Mouse (Mus musculus) liver, embryonic 14.5 days (tissue): ENCODE data around the gene Parn. TPM values are rescaled to one million over a fixed set of nuclear protein-coding genes. Genes with fewer than 3 reads are reported as not detected.
"Not testable (repeated sequence)": the region's sequence is repeated elsewhere in the genome, so short reads cannot be mapped to it uniquely, and the experiment has no call there.

Source experiments
- ATAC-seq: fragments of 200-750 bp; cut with Nextera tagmentation; 2 replicates; pipeline ENCODE4 v1.8.0; 2017; ENCODE audit warnings: moderate number of reproducible peaks, mild to moderate bottlenecking, moderate library complexity; ENCODE audit not compliant: insufficient read depth
- DNase-seq, 3 experiments: peaks; one replicate each; pipeline ENCODE4 v3.0.0-alpha.2; 2012 to 2013; ENCODE audit warnings: low read depth in 3 of 3, low spot score in 3 of 3
- H3K27ac ChIP-seq: fragments of 300-500 bp; sonication (generic); 2 replicates; pipeline ENCODE4 v1.5.1; 2014; ENCODE audit warnings: moderate library complexity, mild to moderate bottlenecking, control low read depth, inconsistent platforms
- H3K27me3 ChIP-seq: fragments of 300-500 bp; sonication (generic); 2 replicates; pipeline ENCODE4 v1.6.1; 2014; ENCODE audit warnings: mild to moderate bottlenecking, low read length, moderate library complexity; ENCODE audit not compliant: control insufficient read depth, insufficient read depth
- H3K36me3 ChIP-seq: fragments of 300-500 bp; sonication (generic); replicated peaks from 2 replicates; pipeline ENCODE4 v1.6.1; 2014; ENCODE audit warnings: low read depth; ENCODE audit not compliant: control insufficient read depth, insufficient read depth
- H3K4me1 ChIP-seq, 2 experiments: fragments of 200-500 bp in 1 of 2; fragments of 300-500 bp in 1 of 2; sonication (generic) in 1 of 2; replicated peaks; 2 replicates each; pipeline ENCODE4 v1.6.1; 2012 to 2014; ENCODE audit warnings: antibody characterized with exemption in 1 of 2, inconsistent platforms in 1 of 2, low read length in 1 of 2; ENCODE audit not compliant: control insufficient read depth in 2 of 2, insufficient read depth in 2 of 2
- H3K4me2 ChIP-seq: fragments of 300-500 bp; sonication (generic); 2 replicates; pipeline ENCODE4 v1.6.1; 2014; ENCODE audit warnings: low read depth, mild to moderate bottlenecking, control low read depth, moderate library complexity
- H3K4me3 ChIP-seq, 2 experiments: fragments of 200-500 bp in 1 of 2; fragments of 300-500 bp in 1 of 2; sonication (generic) in 1 of 2; 2 replicates each; pipeline ENCODE4 v1.5.1; 2012 to 2014; ENCODE audit warnings: low read depth in 2 of 2, low read length in 2 of 2, mild to moderate bottlenecking in 2 of 2, control low read depth in 1 of 2, inconsistent platforms in 1 of 2, moderate library complexity in 1 of 2; ENCODE audit not compliant: insufficient read depth in 1 of 2
- H3K9ac ChIP-seq: fragments of 300-500 bp; sonication (generic); replicated peaks from 2 replicates; pipeline ENCODE4 v1.6.1; 2014; ENCODE audit warnings: mild to moderate bottlenecking, control low read depth, moderate library complexity
- H3K9me3 ChIP-seq: fragments of 300-500 bp; sonication (generic); 2 replicates; pipeline ENCODE4 v1.6.1; 2016; ENCODE audit warnings: low read length, mixed read lengths; ENCODE audit not compliant: control insufficient read depth
- CTCF ChIP-seq: IDR thresholded peaks from 2 replicates; pipeline ENCODE4 v1.5.1; 2016; ENCODE audit warnings: antibody characterized with exemption, low read depth, control low read depth
- EP300 ChIP-seq: IDR thresholded peaks from 2 replicates; pipeline ENCODE4 v1.6.1; 2016; ENCODE audit warnings: antibody characterized with exemption, low read depth
- WGBS: fragments of 180-500 bp; shearing (Covaris S2); extraction: QIAGEN DNeasy Blood & Tissue Kit; methylation state at CpG from one replicate; pipeline ENCODE4 v1.1.7; 2014; ENCODE audit not compliant: insufficient replicate concordance; 5-methylcytosine and 5-hydroxymethylcytosine counted together
- polyA plus RNA-seq, 2 experiments: library from polyadenylated mRNA; depleted of rRNA in 1 of 2; stranded (reverse) in 1 of 2; unstranded in 1 of 2; fragments of >200 nt; fragmentation: Nextera tagmentation in 1 of 2; extraction: Ambion mirVana in 1 of 2; gene quantifications; 2 replicates each; pipeline versions ENCODE4 v1.2.1 to v1.2.3; 2012 to 2014

Gene Parn
- polyA plus RNA-seq, 2 experiments = 7.1 to 12.9 TPM

- peaks cover 22 to 28% of the 10 kb centered on the region in 2 experiments for H3K4me1 ChIP-seq
- under 1% methylated on average over 54 of the region's 54 CpGs for WGBS
- no peaks in the 10 kb centered on the region for H3K27me3 ChIP-seq
- peak within 1 kb of the TSS; percentile 79 to 96 for H3K4me3 ChIP-seq
- H3K36me3 ChIP-seq = no peaks in the 10 kb centered on the region
- DNase-seq (peak; percentile 82 to 84 (median 83)), ATAC-seq (peak; percentile 82)
- H3K9ac ChIP-seq = peak within 1 kb of the TSS; percentile 83
- TF ChIP-seq EP300 (no peak), CTCF (peak; percentile 15; the same call in 1 of the 2 replicates)
- H3K9me3 ChIP-seq = no peaks in the 10 kb centered on the region
- peak within 1 kb of the TSS; percentile 85 for H3K27ac ChIP-seq
- peak within 1 kb of the TSS; percentile 88 for H3K4me2 ChIP-seq
Observed at GRCm38 (mm10) chr16:13671685-13672385, 3.9 kb upstream of the Parn start, which contains the start of the genes Bfar and 3110001I22Rik. Bfar (plus strand) TSS chr16:13671858. 3110001I22Rik (plus strand) TSS chr16:13671929.

GRCm38 (mm10) chr16:13670896-13671295 lies 2.9 kb upstream of the Parn start:
- not testable (repeated sequence) for H3K9ac ChIP-seq, DNase-seq, H3K27me3 ChIP-seq, ATAC-seq, H3K9me3 ChIP-seq, H3K36me3 ChIP-seq
- Histone ChIP-seq H3K4me3 (peak overlapping the region in 1 of 2 experiments; percentile 79; a peak in 2 of 4 replicates), H3K27ac (peak overlapping the region; percentile 85; the same call in 1 of the 2 replicates), H3K4me2 (peak overlapping the region; percentile 88), H3K4me1 (peaks cover 22 to 29% of the 10 kb centered on the region in 2 experiments)
- WGBS = 39% methylated on average over 5 of the region's 5 CpGs

- no peak for TF ChIP-seq CTCF
- TF ChIP-seq EP300 = no peak
Observed at GRCm38 (mm10) chr16:13669282-13669681, 1.3 kb upstream of the Parn start.

GRCm38 (mm10) chr16:13668402-13669108 lies 585 bp upstream of the Parn start:
- H3K4me1 ChIP-seq = peaks cover 22 to 29% of the 10 kb centered on the region in 2 experiments
- ATAC-seq (no peak), DNase-seq (peak; percentile 54 to 72 (median 59))
- peak overlapping the region; percentile 71 for H3K27ac ChIP-seq
- no peaks in the 10 kb centered on the region for H3K9me3 ChIP-seq
- no peaks in the 10 kb centered on the region for H3K27me3 ChIP-seq
- H3K4me3 ChIP-seq = peak overlapping the region in 1 of 2 experiments; percentile 92; a peak in 3 of 4 replicates
- H3K36me3 ChIP-seq = peaks cover 7% of the 10 kb centered on the region
- 56% methylated on average over 10 of the region's 10 CpGs for WGBS
- H3K9ac ChIP-seq = peak overlapping the region; percentile 84; the same call in 1 of the 2 replicates
- peak overlapping the region; percentile 96 for H3K4me2 ChIP-seq
- no peak for TF ChIP-seq CTCF
- TF ChIP-seq EP300 = no peak

More at GRCm38 (mm10) chr16:13669282-13669681, 1.3 kb upstream of the Parn start:
- Histone ChIP-seq H3K4me3 (no peak overlapping the region), H3K27me3 (no peaks in the 10 kb centered on the region), H3K4me1 (peaks cover 22 to 29% of the 10 kb centered on the region in 2 experiments), H3K9ac (no peak overlapping the region), H3K36me3 (peaks cover 6% of the 10 kb centered on the region), H3K9me3 (no peaks in the 10 kb centered on the region), H3K4me2 (no peak overlapping the region; the same call in 1 of the 2 replicates), H3K27ac (peak overlapping the region; percentile 17; the same call in 1 of the 2 replicates)
- DNase-seq (no peak), ATAC-seq (no peak)
- 84% methylated on average over 1 of the region's 1 CpGs for WGBS

GRCm38 (mm10) chr16:13660736-13661135 lies 7.2 kb downstream of the Parn start:
- Histone ChIP-seq H3K27ac (no peak overlapping the region), H3K36me3 (peaks cover 22% of the 10 kb centered on the region), H3K4me3 (no peak overlapping the region), H3K4me2 (no peak overlapping the region), H3K27me3 (no peaks in the 10 kb centered on the region), H3K4me1 (no peaks in the 10 kb centered on the region), H3K9me3 (no peaks in the 10 kb centered on the region), H3K9ac (no peak overlapping the region)
- 80% methylated on average over 9 of the region's 9 CpGs for WGBS
- DNase-seq (no peak), ATAC-seq (no peak)
- TF ChIP-seq EP300 (no peak), CTCF (no peak)
